ENCODE assay signal across 27 mouse cellular contexts in genomic region chr7:139211761-139212160, GRCm38 (mm10). TPM values are rescaled to one million over a fixed set of nuclear protein-coding genes. Genes with fewer than 3 reads are reported as not detected.
DNase-seq lines count a peak whose midpoint lies in the region; ATAC-seq and TF ChIP-seq lines count a peak whose summit lies in the region.
"Had no signal": no experiment of that assay in that cellular context is flagged by ENCODE, and none has a peak within 500 bp of the region (broad histone marks: within the 10 kb centered on the region; RNA-seq: fewer than 3 reads in every experiment).

No protein-coding gene starts in this region.

- H3K9ac ChIP-seq in heart, embryonic 12.5 days: no peak overlapping the region
- no peak overlapping the region for H3K9ac ChIP-seq in liver, embryonic 11.5 days (ENCODE audit: low read depth, low read length)
- no peak overlapping the region for H3K9ac ChIP-seq in liver, postnatal 0 days (replicated peaks)

- no peak overlapping the region for H3K4me2 ChIP-seq in heart, embryonic 12.5 days
- no peak overlapping the region for H3K4me2 ChIP-seq in liver, embryonic 11.5 days
- H3K4me2 ChIP-seq in liver, postnatal 0 days (ENCODE audit: low read depth, low read length): no peak overlapping the region

- DNase-seq in heart, adult 11 months: peak; percentile 91
- peak; percentile 20 for DNase-seq in liver, embryonic 11.5 days (ENCODE audit: low spot score)
- no peak for DNase-seq in liver, postnatal 0 days
- peak; percentile 9 for DNase-seq in urinary bladder, adult 2 months (ENCODE audit: low spot score)
- no peak for DNase-seq in urinary bladder, postnatal 14 days (ENCODE audit: low spot score)
- no peak for DNase-seq in adrenal gland, adult 18-20 months (ENCODE audit: low spot score in 2 of 2)
- DNase-seq: adrenal gland, adult 2 months; B cell, adult 2 months; cerebellum, adult 18-20 months; gastrocnemius, postnatal 25 days; heart, adult 2 months; heart, postnatal 4 days; kidney, adult 2 months; kidney, postnatal 14 days; lung, adult 18-20 months; lung, postnatal 10 days; thymus, postnatal 14 days had no signal

- no peak for TF ChIP-seq EP300 in liver, postnatal 0 days (IDR thresholded peaks at IDR 0.05; ENCODE audit: low read depth)

- TF ChIP-seq CTCF in liver, postnatal 0 days (IDR thresholded peaks at IDR 0.05; ENCODE audit: low read depth): no peak

- H3K4me1 ChIP-seq in heart, embryonic 12.5 days (replicated peaks): peaks cover 14% of the 10 kb centered on the region
- H3K4me1 ChIP-seq in liver, embryonic 11.5 days (replicated peaks; ENCODE audit: control insufficient read depth, insufficient read depth, low read length): 0 out of 2 replicates have a peak, but pooled peaks cover 4% of the 10 kb centered on the region
- H3K4me1 ChIP-seq in liver, postnatal 0 days (ENCODE audit: insufficient read depth): peaks cover 10% of the 10 kb centered on the region

- H3K36me3 ChIP-seq in heart, embryonic 12.5 days: no peaks in the 10 kb centered on the region
- H3K36me3 ChIP-seq in liver, embryonic 11.5 days (ENCODE audit: control insufficient read depth, insufficient read depth, low read length): no peaks in the 10 kb centered on the region
- H3K36me3 ChIP-seq in liver, postnatal 0 days (replicated peaks; ENCODE audit: insufficient read depth, low read length): no peaks in the 10 kb centered on the region
- H3K36me3 ChIP-seq: embryonic facial prominence, embryonic 15.5 days; G1E; midbrain, embryonic 12.5 days; neural tube, embryonic 12.5 days had no signal

- ATAC-seq in heart, embryonic 12.5 days (ENCODE audit: insufficient number of reproducible peaks, low FRiP score): no peak
- no peak for ATAC-seq in liver, embryonic 11.5 days (replicated peaks; ENCODE audit: low FRiP score)
- ATAC-seq in liver, postnatal 0 days: no peak
- ATAC-seq: forebrain, embryonic 16.5 days; Patski had no signal

- H3K27me3 ChIP-seq in heart, embryonic 12.5 days (replicated peaks): 0 out of 2 replicates have a peak, but pooled peaks cover 2% of the 10 kb centered on the region
- no peaks in the 10 kb centered on the region for H3K27me3 ChIP-seq in liver, embryonic 11.5 days (replicated peaks; ENCODE audit: control insufficient read depth, insufficient read depth, low read length)
- H3K27me3 ChIP-seq in liver, postnatal 0 days (ENCODE audit: insufficient read depth, low read length): no peaks in the 10 kb centered on the region
- H3K27me3 ChIP-seq: embryonic facial prominence, embryonic 15.5 days; neural tube, embryonic 12.5 days; Patski had no signal

- H3K9me3 ChIP-seq in heart, embryonic 12.5 days (replicated peaks): no peaks in the 10 kb centered on the region
- H3K9me3 ChIP-seq in liver, embryonic 11.5 days (ENCODE audit: control insufficient read depth, low read length): no peaks in the 10 kb centered on the region
- no peaks in the 10 kb centered on the region for H3K9me3 ChIP-seq in liver, postnatal 0 days (ENCODE audit: low read length)
- H3K9me3 ChIP-seq: embryonic facial prominence, embryonic 15.5 days; midbrain, embryonic 12.5 days; neural tube, embryonic 12.5 days had no signal

- WGBS in heart, embryonic 12.5 days: 74% methylated on average over 6 of the region's 6 CpGs
- WGBS in liver, embryonic 11.5 days: 83% methylated on average over 6 of the region's 6 CpGs
- WGBS in liver, postnatal 0 days (ENCODE audit: insufficient replicate concordance): 86% methylated on average over 6 of the region's 6 CpGs

- no peak overlapping the region for H3K27ac ChIP-seq in heart, embryonic 12.5 days (ENCODE audit: poor library complexity, severe bottlenecking)
- no peak overlapping the region for H3K27ac ChIP-seq in liver, embryonic 11.5 days (ENCODE audit: low read depth, low read length)
- H3K27ac ChIP-seq in liver, postnatal 0 days (ENCODE audit: low read depth): no peak overlapping the region
- H3K27ac ChIP-seq: neural tube, embryonic 12.5 days had no signal

- H3K4me3 ChIP-seq in heart, embryonic 12.5 days: no peak overlapping the region
- H3K4me3 ChIP-seq in liver, embryonic 11.5 days (ENCODE audit: low read depth, low read length): no peak overlapping the region
- H3K4me3 ChIP-seq in liver, postnatal 0 days (ENCODE audit: low read depth, low read length): no peak overlapping the region

RNA-seq across cellular contexts. Expression of gene Lrrc27, which starts 1.0 kb away (rescaled TPM):
- 2.7 and 3.4 TPM in 2 replicates for polyA plus RNA-seq in heart, embryonic 12.5 days (2016; fragmentation: Nextera tagmentation; extraction: Ambion mirVana)
- polyA plus RNA-seq in liver, embryonic 11.5 days (2014; fragmentation: Nextera tagmentation; extraction: Ambion mirVana): 2.2 and 2.6 TPM in 2 replicates
- 0.43 and 0.78 TPM in 2 replicates for polyA plus RNA-seq in liver, postnatal 0 days (2015; fragmentation: Nextera tagmentation; extraction: Ambion mirVana)
- 9.9 and 11.0 TPM in 2 replicates for polyA plus RNA-seq in urinary bladder, adult 2 months (2012; rRNA removed)
- 10 to 100 TPM in 1 of 2 experiments, 1 to 10 TPM in 1; 8.1 to 14.7 TPM for total RNA-seq in adrenal gland, adult 18-20 months (2021)
- total RNA-seq: monocyte, adult 5-6 weeks had no signal
- polyA plus RNA-seq: G1E had no signal

RNA-seq across cellular contexts. Expression of gene Stk32c, which starts 1.3 kb away (rescaled TPM):
- polyA plus RNA-seq in heart, embryonic 12.5 days (2016; fragmentation: Nextera tagmentation; extraction: Ambion mirVana): 0.08 TPM in 1 of 2 replicates, not detected in the other
- 0.19 TPM in 1 of 2 replicates, not detected in the other for polyA plus RNA-seq in liver, embryonic 11.5 days (2014; fragmentation: Nextera tagmentation; extraction: Ambion mirVana)
- not detected in 2 replicates for polyA plus RNA-seq in liver, postnatal 0 days (2015; fragmentation: Nextera tagmentation; extraction: Ambion mirVana)
- 15.1 and 15.8 TPM in 2 replicates for polyA plus RNA-seq in urinary bladder, adult 2 months (2012; rRNA removed)
- 1 to 10 TPM; 3.2 to 4.3 TPM for total RNA-seq in adrenal gland, adult 18-20 months (2021)
- total RNA-seq: CH12.LX; G1E; megakaryocyte progenitor cell, adult 5-6 weeks had no signal
- polyA plus RNA-seq: G1E had no signal

RNA-seq across cellular contexts. Expression of gene Pwwp2b, which starts 36.5 kb away (rescaled TPM):
- 8.0 and 9.2 TPM in 2 replicates for polyA plus RNA-seq in heart, embryonic 12.5 days (2016; fragmentation: Nextera tagmentation; extraction: Ambion mirVana)
- 3.3 and 3.5 TPM in 2 replicates for polyA plus RNA-seq in liver, embryonic 11.5 days (2014; fragmentation: Nextera tagmentation; extraction: Ambion mirVana)
- polyA plus RNA-seq in liver, postnatal 0 days (2015; fragmentation: Nextera tagmentation; extraction: Ambion mirVana): 1.3 and 1.5 TPM in 2 replicates
- polyA plus RNA-seq in urinary bladder, adult 2 months (2012; rRNA removed): 32.3 and 35.8 TPM in 2 replicates
- total RNA-seq in adrenal gland, adult 18-20 months (2021): 10 to 100 TPM; 11.7 to 12.3 TPM

Comparison
In these comparisons a context has a peak if more than half of its experiments do, and no peak if none do; other contexts are left out.
1. DNase-seq: peak in heart, adult 11 months (single experiment), liver, embryonic 11.5 days (single experiment) and urinary bladder, adult 2 months (single experiment); none in liver, postnatal 0 days (single experiment), urinary bladder, postnatal 14 days (single experiment) and adrenal gland, adult 18-20 months (0 of 2).
2. RNA of gene Stk32c, which starts 1.3 kb away (polyA plus RNA-seq): 15.1 to 15.8 TPM in urinary bladder, adult 2 months; 0.08 TPM in heart, embryonic 12.5 days, 0.19 TPM in liver, embryonic 11.5 days and not detected in liver, postnatal 0 days; every median in the first group is over 10 times any median in the second.